Mouse (Mus musculus): Measurements from ENCODE around the gene Cops3. TPM values are rescaled to one million over a fixed set of nuclear protein-coding genes. Genes with fewer than 3 reads are reported as not detected.

Cops3 gene
- polyA plus RNA-seq, 1 experiment from 2014 or later = 199 TPM

DNA sequence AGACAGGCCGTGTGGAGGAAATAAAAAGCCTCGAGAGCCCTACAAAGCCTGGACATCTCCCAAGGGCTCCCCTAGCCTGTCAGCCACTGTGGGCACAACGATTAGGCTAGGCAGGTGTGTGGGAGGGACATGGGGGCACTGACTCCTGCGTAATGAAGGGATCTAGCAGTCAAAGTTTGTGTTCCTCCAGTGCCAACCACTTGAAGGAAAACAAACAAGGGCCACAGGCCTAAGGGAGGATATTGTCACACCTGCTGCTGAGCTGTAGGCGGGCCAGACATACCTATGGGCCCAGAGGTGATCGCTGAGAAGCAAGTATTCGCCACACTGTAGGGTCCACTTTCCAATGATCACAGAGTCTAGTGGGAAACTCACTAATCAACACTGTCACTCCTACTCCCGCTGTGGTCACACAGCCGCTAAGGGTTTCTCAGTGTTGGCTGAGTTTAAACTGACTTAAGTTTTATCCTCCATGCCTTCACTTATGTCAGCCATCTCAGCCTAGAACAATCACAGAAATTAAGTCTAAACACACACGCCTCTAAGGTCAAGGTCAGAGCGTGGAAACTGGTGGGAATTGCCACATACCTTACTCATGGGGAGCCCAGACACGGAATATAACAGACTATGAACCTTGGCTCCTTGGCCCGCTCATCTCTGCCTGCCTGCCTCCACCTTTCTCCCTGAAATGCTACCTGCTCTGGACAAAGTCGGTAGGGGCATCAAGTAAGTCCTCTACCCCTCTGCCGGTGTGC lies 53.0 kb downstream of the Cops3 start:
- Histone ChIP-seq H3K27me3 (ENCODE audit: control insufficient read depth, insufficient read depth, low read length) (no peaks in the 10 kb centered on the region), H3K9me3 (ENCODE audit: control insufficient read depth, low read length) (no peaks in the 10 kb centered on the region), H3K4me1 (replicated peaks; ENCODE audit: control insufficient read depth, insufficient read depth, low read length) (0 out of 2 replicates have a peak, but pooled peaks cover 5% of the 10 kb centered on the region), H3K4me3 (replicated peaks; ENCODE audit: low read length) (peak overlapping the region; percentile 44), H3K4me2 (replicated peaks) (peak overlapping the region; percentile 95), H3K27ac (no peak overlapping the region), H3K36me3 (replicated peaks; ENCODE audit: control insufficient read depth, insufficient read depth) (peaks cover 13% of the 10 kb centered on the region), H3K9ac (peak overlapping the region; percentile 64)
- DNase-seq (ENCODE audit: low spot score) = no peak
- no peak for ATAC-seq (ENCODE audit: low FRiP score)
- 49% methylated on average over 15 of the region's 15 CpGs for WGBS

DNA sequence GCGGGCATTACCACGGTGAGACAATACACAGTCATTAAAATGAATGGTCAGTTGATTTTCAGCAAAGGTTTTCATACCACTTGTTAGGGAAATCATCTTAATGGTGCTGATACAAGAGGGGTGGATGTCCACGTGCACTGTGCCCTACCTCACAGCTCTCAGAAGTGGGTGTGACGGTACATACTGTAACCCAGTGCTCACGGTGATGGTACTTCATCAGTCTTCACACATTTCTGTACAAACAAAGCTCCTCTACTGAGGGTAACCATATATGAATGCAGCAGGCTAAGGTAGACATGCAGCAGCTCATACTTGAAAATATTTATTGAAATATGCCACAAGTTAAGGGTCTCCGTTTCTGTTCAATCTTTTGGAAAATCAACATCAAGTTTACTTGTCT lies 56.0 kb downstream of the Cops3 start:
- Histone ChIP-seq H3K9me3 (ENCODE audit: control insufficient read depth, low read length) (no peaks in the 10 kb centered on the region), H3K4me2 (replicated peaks) (no peak overlapping the region), H3K27me3 (ENCODE audit: control insufficient read depth, insufficient read depth, low read length) (no peaks in the 10 kb centered on the region), H3K4me1 (replicated peaks; ENCODE audit: control insufficient read depth, insufficient read depth, low read length) (0 out of 2 replicates have a peak, but pooled peaks cover 5% of the 10 kb centered on the region), H3K9ac (no peak overlapping the region), H3K4me3 (replicated peaks; ENCODE audit: low read length) (no peak overlapping the region), H3K27ac (no peak overlapping the region), H3K36me3 (replicated peaks; ENCODE audit: control insufficient read depth, insufficient read depth) (peaks cover 10% of the 10 kb centered on the region)
- 92% methylated on average over 6 of the region's 6 CpGs for WGBS
- DNase-seq (ENCODE audit: low spot score) (no peak), ATAC-seq (ENCODE audit: low FRiP score) (no peak)

- H3K9ac ChIP-seq = no peak overlapping the region
- 67% methylated on average over 7 of the region's 7 CpGs for WGBS
- DNase-seq (ENCODE audit: low spot score) = no peak
- H3K4me3 ChIP-seq (replicated peaks; ENCODE audit: low read length) = no peak overlapping the region
- no peaks in the 10 kb centered on the region for H3K9me3 ChIP-seq (ENCODE audit: control insufficient read depth, low read length)
- ATAC-seq (ENCODE audit: low FRiP score) = no peak
- no peak overlapping the region for H3K4me2 ChIP-seq (replicated peaks)
- H3K4me1 ChIP-seq (replicated peaks; ENCODE audit: control insufficient read depth, insufficient read depth, low read length) = no peaks in the 10 kb centered on the region
- no peak overlapping the region for H3K27ac ChIP-seq
- H3K27me3 ChIP-seq (ENCODE audit: control insufficient read depth, insufficient read depth, low read length) = no peaks in the 10 kb centered on the region
- peaks cover 23% of the 10 kb centered on the region for H3K36me3 ChIP-seq (replicated peaks; ENCODE audit: control insufficient read depth, insufficient read depth)
Observed at GRCm38 (mm10) chr11:59782091-59782590, 57.5 kb downstream of the Cops3 start.

DNA sequence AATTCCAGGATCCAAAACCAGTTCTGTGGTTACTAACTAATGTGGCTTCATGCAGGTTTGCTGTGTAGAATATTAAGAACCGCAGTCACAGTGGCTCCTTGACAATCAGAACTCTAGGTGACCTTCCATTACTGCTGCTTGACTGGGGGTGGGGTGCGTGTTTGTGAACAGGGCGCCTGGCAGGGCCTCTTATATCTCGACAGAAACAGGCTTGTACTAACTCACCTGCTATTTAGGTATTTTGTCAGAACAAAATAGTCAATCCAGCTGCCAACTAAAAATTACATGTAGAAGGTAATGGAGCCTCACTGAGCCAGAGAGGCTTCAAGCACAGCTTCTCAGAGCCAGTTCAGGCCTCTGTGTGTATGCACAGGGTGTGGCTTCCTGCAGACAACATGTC lies 59.4 kb downstream of the Cops3 start:
- Histone ChIP-seq H3K27me3 (ENCODE audit: control insufficient read depth, insufficient read depth, low read length) (no peaks in the 10 kb centered on the region), H3K36me3 (replicated peaks; ENCODE audit: control insufficient read depth, insufficient read depth) (peaks cover 42% of the 10 kb centered on the region), H3K9ac (no peak overlapping the region), H3K4me3 (replicated peaks; ENCODE audit: low read length) (no peak overlapping the region), H3K27ac (no peak overlapping the region), H3K9me3 (ENCODE audit: control insufficient read depth, low read length) (no peaks in the 10 kb centered on the region), H3K4me2 (replicated peaks) (no peak overlapping the region), H3K4me1 (replicated peaks; ENCODE audit: control insufficient read depth, insufficient read depth, low read length) (no peaks in the 10 kb centered on the region)
- no peak for DNase-seq (ENCODE audit: low spot score)
- no peak for ATAC-seq (ENCODE audit: low FRiP score)
- 90% methylated on average over 4 of the region's 4 CpGs for WGBS

DNA sequence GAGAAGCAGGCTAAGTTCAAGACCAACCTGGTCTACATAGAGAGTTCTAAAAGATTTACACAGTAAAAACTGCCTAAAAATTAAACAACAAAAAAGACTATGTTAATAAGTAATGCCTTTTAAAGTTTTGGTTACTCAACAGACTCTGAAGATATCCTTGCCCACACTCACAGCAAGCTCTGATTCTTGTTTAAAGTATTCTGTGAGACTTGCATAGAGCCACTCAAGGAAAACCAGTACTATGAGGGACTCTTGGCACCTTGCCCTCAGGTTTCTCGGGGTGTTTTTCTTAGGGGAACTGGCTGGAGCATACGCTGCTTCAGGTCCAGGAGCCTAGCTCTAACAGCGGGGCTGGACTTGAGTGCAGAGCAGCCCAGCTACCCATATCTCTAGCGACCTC lies 60.2 kb downstream of the Cops3 start:
- ATAC-seq (ENCODE audit: low FRiP score) (no peak), DNase-seq (ENCODE audit: low spot score) (no peak)
- WGBS = 88% methylated on average over 4 of the region's 4 CpGs
- no peak overlapping the region for H3K4me2 ChIP-seq (replicated peaks)
- H3K36me3 ChIP-seq (replicated peaks; ENCODE audit: control insufficient read depth, insufficient read depth) = peaks cover 51% of the 10 kb centered on the region
- no peak overlapping the region for H3K4me3 ChIP-seq (replicated peaks; ENCODE audit: low read length)
- H3K9ac ChIP-seq = no peak overlapping the region
- H3K9me3 ChIP-seq (ENCODE audit: control insufficient read depth, low read length) = no peaks in the 10 kb centered on the region
- no peaks in the 10 kb centered on the region for H3K4me1 ChIP-seq (replicated peaks; ENCODE audit: control insufficient read depth, insufficient read depth, low read length)
- H3K27ac ChIP-seq = no peak overlapping the region
- H3K27me3 ChIP-seq (ENCODE audit: control insufficient read depth, insufficient read depth, low read length) = no peaks in the 10 kb centered on the region

- H3K4me3 ChIP-seq (replicated peaks; ENCODE audit: low read length) = no peak overlapping the region
Observed at GRCm38 (mm10) chr11:59778874-59779223, 60.8 kb downstream of the Cops3 start.

GRCm38 (mm10) chr11:59778181-59778873 lies 61.3 kb downstream of the Cops3 start:
- no peak overlapping the region for H3K27ac ChIP-seq
- H3K36me3 ChIP-seq (replicated peaks; ENCODE audit: control insufficient read depth, insufficient read depth) = peaks cover 61% of the 10 kb centered on the region
- H3K4me2 ChIP-seq (replicated peaks) = no peak overlapping the region
- no peaks in the 10 kb centered on the region for H3K4me1 ChIP-seq (replicated peaks; ENCODE audit: control insufficient read depth, insufficient read depth, low read length)
- DNase-seq (ENCODE audit: low spot score) (peak; percentile 62), ATAC-seq (ENCODE audit: low FRiP score) (no peak)
- no peaks in the 10 kb centered on the region for H3K9me3 ChIP-seq (ENCODE audit: control insufficient read depth, low read length)
- H3K9ac ChIP-seq = no peak overlapping the region
- H3K4me3 ChIP-seq (replicated peaks; ENCODE audit: low read length) = no peak overlapping the region
- H3K27me3 ChIP-seq (ENCODE audit: control insufficient read depth, insufficient read depth, low read length) = no peaks in the 10 kb centered on the region
- WGBS = 58% methylated on average over 9 of the region's 9 CpGs

More at GRCm38 (mm10) chr11:59778874-59779223, 60.8 kb downstream of the Cops3 start:
- 94% methylated on average over 1 of the region's 1 CpGs for WGBS
- no peaks in the 10 kb centered on the region for H3K27me3 ChIP-seq (ENCODE audit: control insufficient read depth, insufficient read depth, low read length)
- H3K36me3 ChIP-seq (replicated peaks; ENCODE audit: control insufficient read depth, insufficient read depth) = peaks cover 56% of the 10 kb centered on the region
- DNase-seq (ENCODE audit: low spot score) (no peak), ATAC-seq (ENCODE audit: low FRiP score) (no peak)
- H3K27ac ChIP-seq = no peak overlapping the region
- no peak overlapping the region for H3K4me2 ChIP-seq (replicated peaks)
- H3K9me3 ChIP-seq (ENCODE audit: control insufficient read depth, low read length) = no peaks in the 10 kb centered on the region
- H3K9ac ChIP-seq = no peak overlapping the region
- H3K4me1 ChIP-seq (replicated peaks; ENCODE audit: control insufficient read depth, insufficient read depth, low read length) = no peaks in the 10 kb centered on the region

GRCm38 (mm10) chr11:59777259-59777658 lies 62.4 kb downstream of the Cops3 start:
- H3K27me3 ChIP-seq (ENCODE audit: control insufficient read depth, insufficient read depth, low read length) = no peaks in the 10 kb centered on the region
- no peak overlapping the region for H3K27ac ChIP-seq
- peaks cover 72% of the 10 kb centered on the region for H3K36me3 ChIP-seq (replicated peaks; ENCODE audit: control insufficient read depth, insufficient read depth)
- no peaks in the 10 kb centered on the region for H3K4me1 ChIP-seq (replicated peaks; ENCODE audit: control insufficient read depth, insufficient read depth, low read length)
- no peak overlapping the region for H3K4me2 ChIP-seq (replicated peaks)
- WGBS = 93% methylated on average over 5 of the region's 5 CpGs
- ATAC-seq (ENCODE audit: low FRiP score) (no peak), DNase-seq (ENCODE audit: low spot score) (no peak)
- H3K9me3 ChIP-seq (ENCODE audit: control insufficient read depth, low read length) = no peaks in the 10 kb centered on the region
- H3K4me3 ChIP-seq (replicated peaks; ENCODE audit: low read length) = no peak overlapping the region
- H3K9ac ChIP-seq = no peak overlapping the region

DNA sequence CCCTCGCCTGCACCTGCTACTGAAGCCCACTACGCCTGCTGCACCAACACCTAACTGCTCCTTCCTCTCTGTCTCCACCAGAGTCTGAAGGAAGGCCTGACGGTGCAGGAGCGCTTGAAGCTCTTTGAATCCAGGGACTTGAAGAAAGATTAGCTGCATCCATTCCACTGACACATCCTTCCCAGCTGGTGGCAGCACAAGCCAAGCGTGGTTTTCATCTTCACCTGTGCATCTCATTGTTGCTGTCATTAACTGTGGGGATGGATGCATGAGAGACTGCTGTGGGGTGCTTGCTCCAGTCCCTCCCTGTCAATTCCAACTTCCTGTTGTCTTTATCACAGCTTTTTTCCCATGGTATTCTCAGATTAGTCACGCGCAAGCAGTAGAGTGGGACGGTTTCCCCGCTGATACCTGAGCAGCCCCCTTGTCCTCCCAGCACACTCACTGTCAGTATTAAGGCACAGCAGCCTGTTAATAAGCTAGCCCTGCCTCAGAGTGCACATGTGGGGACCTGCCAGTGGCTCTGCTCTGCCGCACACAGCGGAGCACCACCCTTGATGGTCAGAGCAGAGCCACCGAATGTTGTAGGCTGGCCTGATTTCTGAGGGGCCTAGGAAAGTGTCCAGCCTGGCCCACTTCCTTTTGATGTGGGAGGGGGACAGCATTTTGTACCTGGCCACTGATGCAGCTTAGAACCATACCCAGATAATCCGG lies 64.0 kb downstream of the Cops3 start:
- Histone ChIP-seq H3K4me3 (replicated peaks; ENCODE audit: low read length) (no peak overlapping the region), H3K36me3 (replicated peaks; ENCODE audit: control insufficient read depth, insufficient read depth) (peaks cover 89% of the 10 kb centered on the region), H3K4me1 (replicated peaks; ENCODE audit: control insufficient read depth, insufficient read depth, low read length) (no peaks in the 10 kb centered on the region), H3K9me3 (ENCODE audit: control insufficient read depth, low read length) (no peaks in the 10 kb centered on the region), H3K27ac (no peak overlapping the region), H3K27me3 (ENCODE audit: control insufficient read depth, insufficient read depth, low read length) (no peaks in the 10 kb centered on the region), H3K4me2 (replicated peaks) (no peak overlapping the region), H3K9ac (no peak overlapping the region)
- no peak for DNase-seq (ENCODE audit: low spot score)
- ATAC-seq (ENCODE audit: low FRiP score) = no peak
- 85% methylated on average over 13 of the region's 13 CpGs for WGBS
